Mouse (Mus musculus) hindbrain, embryonic 14.5 days (tissue): ENCODE data around the gene Irx5. TPM values are rescaled to one million over a fixed set of nuclear protein-coding genes. Genes with fewer than 3 reads are reported as not detected.
A peak's percentile ranks its signal among the peaks of the same experiment; 100 is the strongest.

Experiments
- ATAC-seq: fragments of 200-750 bp; cut with Nextera tagmentation; 2 replicates; pipeline ENCODE4 v1.8.0; 2017; ENCODE audit warnings: moderate number of reproducible peaks, mild to moderate bottlenecking, moderate TSS enrichment, moderate library complexity; ENCODE audit not compliant: low FRiP score
- DNase-seq: peaks from one replicate; pipeline ENCODE4 v3.0.0-alpha.2; 2015; ENCODE audit warnings: low spot score
- H3K27ac ChIP-seq: fragments of 300-500 bp; sonication (generic); 2 replicates; pipeline ENCODE4 v1.5.1; 2014; ENCODE audit warnings: mild to moderate bottlenecking, moderate library complexity
- H3K27me3 ChIP-seq: fragments of 300-500 bp; sonication (generic); 2 replicates; pipeline ENCODE4 v1.6.1; 2014; ENCODE audit warnings: mild to moderate bottlenecking, low read length, mixed read lengths; ENCODE audit not compliant: control insufficient read depth, insufficient read depth
- H3K36me3 ChIP-seq: fragments of 300-500 bp; sonication (generic); replicated peaks from 2 replicates; pipeline ENCODE4 v1.6.1; 2014; ENCODE audit not compliant: control insufficient read depth, insufficient read depth
- H3K4me1 ChIP-seq: fragments of 300-500 bp; sonication (generic); replicated peaks from 2 replicates; pipeline ENCODE4 v1.6.1; 2014; ENCODE audit warnings: antibody characterized with exemption, low read length, mixed read lengths; ENCODE audit not compliant: control insufficient read depth, insufficient read depth
- H3K4me2 ChIP-seq: fragments of 300-500 bp; sonication (generic); replicated peaks from 2 replicates; pipeline ENCODE4 v1.6.1; 2014; ENCODE audit warnings: mild to moderate bottlenecking, moderate library complexity
- H3K4me3 ChIP-seq: fragments of 300-500 bp; sonication (generic); replicated peaks from 2 replicates; pipeline ENCODE4 v1.5.1; 2014; ENCODE audit warnings: mild to moderate bottlenecking, low read length
- H3K9ac ChIP-seq: fragments of 300-500 bp; sonication (generic); 2 replicates; pipeline ENCODE4 v1.6.1; 2014
- H3K9me3 ChIP-seq: fragments of 300-500 bp; sonication (generic); 2 replicates; pipeline ENCODE4 v1.6.1; 2016; ENCODE audit warnings: low read length; ENCODE audit not compliant: control insufficient read depth
- WGBS: fragments of 180-500 bp; shearing (Covaris S2); extraction: QIAGEN DNeasy Blood & Tissue Kit; methylation state at CpG from one replicate; pipeline ENCODE4 v1.1.7; 2014; 5-methylcytosine and 5-hydroxymethylcytosine counted together
- polyA plus RNA-seq: library from polyadenylated mRNA; unstranded; fragments of >200 nt; fragmentation: Nextera tagmentation; extraction: Ambion mirVana; gene quantifications from 2 replicates; pipeline ENCODE4 v1.2.1, GENCODE M21; 2014

The Irx5 gene
- polyA plus RNA-seq, 1 experiment from 2014 or later: 11.0 TPM

- DNase-seq (no peak), ATAC-seq (no peak)
- peak overlapping the region; percentile 49 for H3K4me2 ChIP-seq
- peak overlapping the region; percentile 35 for H3K4me3 ChIP-seq
- H3K36me3 ChIP-seq: 0 out of 2 replicates have a peak, but pooled peaks cover 4% of the 10 kb centered on the region
- H3K4me1 ChIP-seq: peaks cover 21% of the 10 kb centered on the region
- WGBS: 24% methylated on average over 20 of the region's 20 CpGs
- H3K9me3 ChIP-seq: no peaks in the 10 kb centered on the region
- peaks cover 73% of the 10 kb centered on the region for H3K27me3 ChIP-seq
- H3K9ac ChIP-seq: peak overlapping the region; percentile 60
- peak overlapping the region; percentile 84 for H3K27ac ChIP-seq
Observed at GRCm38 (mm10) chr8:92364776-92365240, 7.4 kb downstream of the Irx5 start.

- H3K9ac ChIP-seq: peak overlapping the region; percentile 60
- H3K36me3 ChIP-seq: 0 out of 2 replicates have a peak, but pooled peaks cover 1% of the 10 kb centered on the region
- H3K27me3 ChIP-seq: peaks cover 73% of the 10 kb centered on the region
- peaks cover 24% of the 10 kb centered on the region for H3K4me1 ChIP-seq
- ATAC-seq: no peak
- WGBS: 4% methylated on average over 36 of the region's 36 CpGs
- DNase-seq: no peak
- peak overlapping the region; percentile 35 for H3K4me3 ChIP-seq
- H3K27ac ChIP-seq: peak overlapping the region; percentile 84
- H3K9me3 ChIP-seq: no peaks in the 10 kb centered on the region
- peak overlapping the region; percentile 49 for H3K4me2 ChIP-seq
Observed at GRCm38 (mm10) chr8:92365241-92365943, 8.0 kb downstream of the Irx5 start.

GRCm38 (mm10) chr8:92365944-92366735 is 8.7 kb downstream of the Irx5 start:
- Histone ChIP-seq H3K27me3 (peaks cover 73% of the 10 kb centered on the region), H3K27ac (peak overlapping the region; percentile 84), H3K9ac (peak overlapping the region; percentile 60), H3K4me2 (peak overlapping the region; percentile 49), H3K9me3 (no peaks in the 10 kb centered on the region), H3K36me3 (no peaks in the 10 kb centered on the region), H3K4me3 (peak overlapping the region; percentile 35), H3K4me1 (peaks cover 24% of the 10 kb centered on the region)
- 12% methylated on average over 26 of the region's 26 CpGs for WGBS
- 0 out of 2 replicates have a peak, but pooled peaks have one; percentile 8 for ATAC-seq
- no peak for DNase-seq

- 8% methylated on average over 20 of the region's 20 CpGs for WGBS
Observed at GRCm38 (mm10) chr8:92366736-92367267, 9.4 kb downstream of the Irx5 start.

GRCm38 (mm10) chr8:92379524-92379923 is 22.1 kb downstream of the Irx5 start:
- Histone ChIP-seq H3K9me3 (no peaks in the 10 kb centered on the region), H3K4me2 (no peak overlapping the region), H3K27me3 (no peaks in the 10 kb centered on the region; the same call in 1 of the 2 replicates), H3K27ac (no peak overlapping the region), H3K36me3 (no peaks in the 10 kb centered on the region), H3K9ac (no peak overlapping the region), H3K4me1 (no peaks in the 10 kb centered on the region), H3K4me3 (no peak overlapping the region)
- WGBS: 50% methylated on average over 6 of the region's 6 CpGs
- peak; percentile 22 for DNase-seq
- no peak for ATAC-seq

More at GRCm38 (mm10) chr8:92366736-92367267, 9.4 kb downstream of the Irx5 start:
- no peaks in the 10 kb centered on the region for H3K36me3 ChIP-seq
- ATAC-seq: 0 out of 2 replicates have a peak, but pooled peaks have one; percentile 31
- H3K4me1 ChIP-seq: peaks cover 24% of the 10 kb centered on the region
- peak overlapping the region; percentile 35 for H3K4me3 ChIP-seq
- no peaks in the 10 kb centered on the region for H3K9me3 ChIP-seq
- H3K27ac ChIP-seq: peak overlapping the region; percentile 84; the same call in 1 of the 2 replicates
- no peak for DNase-seq
- H3K4me2 ChIP-seq: peak overlapping the region; percentile 49
- H3K27me3 ChIP-seq: peaks cover 67% of the 10 kb centered on the region
- peak overlapping the region; percentile 31; the same call in 1 of the 2 replicates for H3K9ac ChIP-seq

GRCm38 (mm10) chr8:92380571-92380970 is 23.1 kb downstream of the Irx5 start:
- DNase-seq (no peak), ATAC-seq (no peak)
- no peak overlapping the region for H3K9ac ChIP-seq
- no peak overlapping the region for H3K4me2 ChIP-seq
- H3K27me3 ChIP-seq: no peaks in the 10 kb centered on the region; the same call in 1 of the 2 replicates
- no peaks in the 10 kb centered on the region for H3K4me1 ChIP-seq
- WGBS: 43% methylated on average over 2 of the region's 2 CpGs
- H3K27ac ChIP-seq: no peak overlapping the region
- H3K4me3 ChIP-seq: no peak overlapping the region
- H3K36me3 ChIP-seq: no peaks in the 10 kb centered on the region
- H3K9me3 ChIP-seq: no peaks in the 10 kb centered on the region

- no peak overlapping the region for H3K9ac ChIP-seq
- H3K36me3 ChIP-seq: no peaks in the 10 kb centered on the region
- no peak overlapping the region for H3K4me3 ChIP-seq
- H3K27ac ChIP-seq: no peak overlapping the region
- ATAC-seq (no peak), DNase-seq (no peak)
- no peaks in the 10 kb centered on the region for H3K27me3 ChIP-seq
- 86% methylated on average over 4 of the region's 4 CpGs for WGBS
- no peaks in the 10 kb centered on the region for H3K9me3 ChIP-seq
- H3K4me1 ChIP-seq: no peaks in the 10 kb centered on the region
- H3K4me2 ChIP-seq: no peak overlapping the region
Observed at GRCm38 (mm10) chr8:92387893-92388292, 30.5 kb downstream of the Irx5 start.

- ATAC-seq (no peak), DNase-seq (no peak)
- H3K36me3 ChIP-seq: no peaks in the 10 kb centered on the region
- no peaks in the 10 kb centered on the region for H3K9me3 ChIP-seq
- H3K27ac ChIP-seq: no peak overlapping the region
- no peak overlapping the region for H3K9ac ChIP-seq
- no peaks in the 10 kb centered on the region for H3K27me3 ChIP-seq
- no peaks in the 10 kb centered on the region for H3K4me1 ChIP-seq
- no peak overlapping the region for H3K4me3 ChIP-seq
- 62% methylated on average over 2 of the region's 2 CpGs for WGBS
- no peak overlapping the region for H3K4me2 ChIP-seq
Observed at GRCm38 (mm10) chr8:92404218-92404617, 46.8 kb downstream of the Irx5 start.

GRCm38 (mm10) chr8:92408092-92408491 is 50.7 kb downstream of the Irx5 start:
- H3K36me3 ChIP-seq: no peaks in the 10 kb centered on the region
- no peak overlapping the region for H3K9ac ChIP-seq
- no peak overlapping the region for H3K4me3 ChIP-seq
- H3K4me2 ChIP-seq: no peak overlapping the region
- no peaks in the 10 kb centered on the region for H3K27me3 ChIP-seq
- ATAC-seq (no peak), DNase-seq (no peak)
- no peak overlapping the region for H3K27ac ChIP-seq
- H3K4me1 ChIP-seq: no peaks in the 10 kb centered on the region
- 41% methylated on average over 7 of the region's 7 CpGs for WGBS
- no peaks in the 10 kb centered on the region for H3K9me3 ChIP-seq
